Mouse (Mus musculus) hindbrain, embryonic 16.5 days (tissue): Measurements from ENCODE around the gene Cant1. TPM values are rescaled to one million over a fixed set of nuclear protein-coding genes. Genes with fewer than 3 reads are reported as not detected.

ENCODE experiments used
- ATAC-seq: fragments of 200-750 bp; cut with Nextera tagmentation; 2 replicates; pipeline ENCODE4 v1.8.0; 2017; ENCODE audit warnings: moderate TSS enrichment, moderate library complexity
- H3K27ac ChIP-seq: fragments of 300-500 bp; sonication (generic); 2 replicates; pipeline ENCODE4 v1.5.1; 2014; ENCODE audit warnings: low read depth, mild to moderate bottlenecking, control low read depth, low read length, moderate library complexity
- H3K27me3 ChIP-seq: fragments of 300-500 bp; sonication (generic); replicated peaks from 2 replicates; pipeline ENCODE4 v1.6.1; 2014; ENCODE audit warnings: low read length; ENCODE audit not compliant: control insufficient read depth, insufficient read depth
- H3K36me3 ChIP-seq: fragments of 300-500 bp; sonication (generic); 2 replicates; pipeline ENCODE4 v1.6.1; 2014; ENCODE audit warnings: mild to moderate bottlenecking, low read length, moderate library complexity, mixed read lengths; ENCODE audit not compliant: control insufficient read depth, insufficient read depth
- H3K4me1 ChIP-seq: fragments of 300-500 bp; sonication (generic); 2 replicates; pipeline ENCODE4 v1.6.1; 2014; ENCODE audit warnings: low read depth, low read length; ENCODE audit not compliant: control insufficient read depth, insufficient read depth
- H3K4me2 ChIP-seq: fragments of 300-500 bp; sonication (generic); 2 replicates; pipeline ENCODE4 v1.6.1; 2014; ENCODE audit warnings: mild to moderate bottlenecking, low read length, control low read depth, moderate library complexity
- H3K4me3 ChIP-seq: fragments of 300-500 bp; sonication (generic); 2 replicates; pipeline ENCODE4 v1.5.1; 2014; ENCODE audit warnings: mild to moderate bottlenecking, low read length, control low read depth, moderate library complexity
- H3K9ac ChIP-seq: fragments of 300-500 bp; sonication (generic); 2 replicates; pipeline ENCODE4 v1.6.1; 2014; ENCODE audit warnings: low read depth, mild to moderate bottlenecking, control low read depth, low read length, moderate library complexity
- H3K9me3 ChIP-seq: fragments of 300-500 bp; sonication (generic); 2 replicates; pipeline ENCODE4 v1.6.1; 2014; ENCODE audit warnings: mild to moderate bottlenecking, low read length, moderate library complexity; ENCODE audit not compliant: control insufficient read depth
- WGBS: fragments of 180-500 bp; shearing (Covaris S2); extraction: QIAGEN DNeasy Blood & Tissue Kit; methylation state at CpG from one replicate; pipeline ENCODE4 v1.1.7; 2014; 5-methylcytosine and 5-hydroxymethylcytosine counted together
- polyA plus RNA-seq: library from polyadenylated mRNA; unstranded; fragments of >200 nt; fragmentation: Nextera tagmentation; extraction: Ambion mirVana; gene quantifications from 2 replicates; pipeline ENCODE4 v1.2.1, GENCODE M21; 2015

Cant1 gene
- polyA plus RNA-seq, 1 experiment from 2014 or later = 25.7 TPM

DNA sequence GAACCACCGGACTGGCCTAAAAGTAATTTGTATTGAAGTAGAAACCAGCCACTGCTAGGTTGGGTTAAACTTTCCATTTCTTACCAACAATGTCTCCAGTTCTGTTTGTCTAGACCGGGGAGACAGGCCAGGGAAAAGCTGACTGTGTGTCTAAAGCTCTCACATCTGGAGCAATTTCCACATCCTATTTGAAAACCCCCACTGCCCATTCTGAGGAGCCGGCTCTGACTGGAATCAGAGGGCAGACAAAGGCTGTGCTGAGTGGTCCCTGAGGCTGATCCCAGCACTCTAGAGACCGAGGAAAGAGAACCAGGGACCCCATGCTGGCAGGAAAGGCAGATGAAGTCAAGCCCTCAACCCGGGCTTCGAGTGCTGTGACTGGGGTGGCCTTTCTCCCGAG, 46.2 kb downstream of the Cant1 start:
- 58% methylated on average over 7 of the region's 7 CpGs for WGBS
- no peaks in the 10 kb centered on the region for H3K36me3 ChIP-seq
- H3K4me1 ChIP-seq = 0 out of 2 replicates have a peak, but pooled peaks cover 3% of the 10 kb centered on the region
- H3K27ac ChIP-seq = no peak overlapping the region
- ATAC-seq = no peak
- H3K9me3 ChIP-seq = no peaks in the 10 kb centered on the region
- H3K4me2 ChIP-seq = no peak overlapping the region
- H3K27me3 ChIP-seq = no peaks in the 10 kb centered on the region
- no peak overlapping the region for H3K9ac ChIP-seq
- no peak overlapping the region for H3K4me3 ChIP-seq

DNA sequence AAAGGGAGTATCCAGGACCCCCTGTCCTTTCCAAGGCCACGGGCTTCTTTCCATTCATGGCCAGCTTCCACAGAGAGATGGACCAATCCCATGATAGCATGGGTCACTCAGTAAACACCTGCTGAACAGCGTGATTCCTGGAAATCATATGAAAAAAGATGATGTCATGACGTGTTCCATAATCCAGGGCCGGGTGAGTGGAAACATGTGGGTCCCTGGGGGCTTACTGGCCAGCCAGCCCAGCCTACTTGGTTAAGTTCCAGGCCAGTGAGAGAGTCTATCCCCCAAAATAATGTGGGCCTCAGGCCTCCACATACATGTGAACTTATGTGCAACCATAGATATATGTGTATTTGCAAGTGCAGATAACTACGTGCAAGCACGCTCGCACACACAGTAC, 47.0 kb downstream of the Cant1 start:
- Histone ChIP-seq H3K36me3 (no peaks in the 10 kb centered on the region), H3K4me3 (no peak overlapping the region), H3K9me3 (no peaks in the 10 kb centered on the region), H3K27me3 (no peaks in the 10 kb centered on the region), H3K4me1 (0 out of 2 replicates have a peak, but pooled peaks cover 3% of the 10 kb centered on the region), H3K9ac (no peak overlapping the region), H3K27ac (no peak overlapping the region), H3K4me2 (no peak overlapping the region)
- ATAC-seq = no peak
- WGBS = 87% methylated on average over 7 of the region's 7 CpGs

DNA sequence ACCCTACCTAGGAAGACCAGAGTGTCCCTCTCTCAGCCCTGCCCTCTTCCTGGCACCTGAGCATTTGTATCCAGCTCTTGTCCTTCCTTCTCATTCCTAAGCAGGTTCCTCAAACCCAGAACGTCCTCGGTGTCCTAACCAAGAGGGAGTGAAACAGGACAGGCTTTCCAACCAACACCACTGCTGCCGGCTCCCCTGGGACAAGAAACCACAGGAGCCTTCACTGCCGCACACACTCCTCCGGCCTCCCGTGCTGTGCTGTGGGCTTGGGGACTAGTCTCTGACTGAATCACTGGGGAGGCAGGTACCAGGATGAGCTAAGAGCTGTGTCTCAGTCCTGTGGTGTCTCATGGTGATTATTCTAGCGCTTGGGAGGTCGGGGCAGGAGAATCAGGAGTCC, 49.2 kb downstream of the Cant1 start:
- Histone ChIP-seq H3K27me3 (no peaks in the 10 kb centered on the region), H3K4me1 (no peaks in the 10 kb centered on the region), H3K4me3 (no peak overlapping the region), H3K9me3 (no peaks in the 10 kb centered on the region), H3K36me3 (no peaks in the 10 kb centered on the region), H3K4me2 (no peak overlapping the region), H3K27ac (no peak overlapping the region), H3K9ac (no peak overlapping the region)
- no peak for ATAC-seq
- 85% methylated on average over 8 of the region's 8 CpGs for WGBS

DNA sequence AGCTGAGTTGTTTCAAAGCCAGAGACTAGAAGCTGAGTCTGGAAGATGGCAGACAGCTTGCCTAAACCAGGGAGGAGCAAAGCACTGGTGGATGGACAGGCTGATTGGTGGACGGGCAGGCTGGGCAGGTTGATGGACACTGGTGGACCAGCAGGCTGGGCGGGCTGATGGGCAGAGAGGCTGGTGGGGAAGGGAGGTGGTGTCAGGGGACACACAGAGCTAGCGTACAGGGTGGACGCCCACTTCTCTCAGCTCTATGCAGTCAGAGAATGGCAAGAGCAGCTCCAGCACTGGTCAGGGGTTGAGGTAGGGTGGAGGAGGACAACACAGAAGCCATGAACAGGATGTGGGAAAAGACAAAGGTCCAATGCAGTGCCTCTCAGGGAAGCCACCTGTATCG, 49.6 kb downstream of the Cant1 start:
- H3K4me3 ChIP-seq = no peak overlapping the region
- no peak for ATAC-seq
- H3K27me3 ChIP-seq = no peaks in the 10 kb centered on the region
- 80% methylated on average over 5 of the region's 5 CpGs for WGBS
- no peaks in the 10 kb centered on the region for H3K4me1 ChIP-seq
- H3K4me2 ChIP-seq = no peak overlapping the region
- no peak overlapping the region for H3K27ac ChIP-seq
- H3K9me3 ChIP-seq = no peaks in the 10 kb centered on the region
- H3K36me3 ChIP-seq = no peaks in the 10 kb centered on the region
- H3K9ac ChIP-seq = no peak overlapping the region

DNA sequence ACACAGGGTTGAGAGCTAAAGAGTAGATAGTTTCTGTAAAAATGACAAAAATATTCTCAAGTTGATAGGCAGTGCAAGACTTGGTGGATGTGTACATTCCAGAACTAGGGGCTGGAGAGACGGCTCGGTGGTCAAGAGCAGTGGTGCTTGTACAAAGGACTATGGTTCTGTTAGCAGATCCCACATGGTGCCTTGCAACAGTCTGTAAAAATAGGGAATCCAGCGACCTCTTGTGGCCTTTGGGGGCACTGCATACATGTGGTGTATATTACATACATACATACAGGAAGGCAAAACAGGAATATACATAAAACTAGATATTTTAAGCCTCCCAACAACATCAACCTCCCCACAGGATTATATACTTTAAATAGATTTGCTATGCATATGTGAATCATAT, 50.6 kb downstream of the Cant1 start:
- Histone ChIP-seq H3K4me2 (no peak overlapping the region), H3K4me1 (peaks cover 2% of the 10 kb centered on the region; the same call in 1 of the 2 replicates), H3K9ac (no peak overlapping the region), H3K36me3 (no peaks in the 10 kb centered on the region), H3K9me3 (no peaks in the 10 kb centered on the region), H3K27ac (no peak overlapping the region), H3K27me3 (no peaks in the 10 kb centered on the region), H3K4me3 (no peak overlapping the region)
- WGBS = 64% methylated on average over 3 of the region's 3 CpGs
- ATAC-seq = no peak

DNA sequence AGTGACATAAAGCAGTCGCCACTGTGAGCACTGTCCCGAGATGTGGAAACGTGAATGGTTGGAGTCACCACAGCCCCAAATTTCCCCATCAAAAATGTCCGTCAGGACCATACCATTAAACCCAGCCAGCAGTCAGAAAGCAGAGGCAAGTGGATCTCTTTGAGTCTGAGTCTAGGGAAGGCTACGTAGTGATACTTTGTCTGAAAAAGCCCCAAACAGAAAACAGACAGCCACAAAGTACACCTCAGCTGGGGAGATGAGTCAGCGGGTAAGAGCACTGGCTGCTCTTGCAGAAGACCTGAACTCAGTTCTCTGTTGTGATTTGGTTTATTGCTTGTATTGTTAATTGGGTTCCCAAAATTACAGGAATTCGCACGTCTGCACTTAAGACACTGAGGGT, 52.3 kb downstream of the Cant1 start:
- Histone ChIP-seq H3K27ac (no peak overlapping the region), H3K4me2 (no peak overlapping the region), H3K9me3 (no peaks in the 10 kb centered on the region), H3K36me3 (no peaks in the 10 kb centered on the region), H3K4me3 (no peak overlapping the region), H3K9ac (no peak overlapping the region), H3K4me1 (peaks cover 3% of the 10 kb centered on the region; the same call in 1 of the 2 replicates), H3K27me3 (no peaks in the 10 kb centered on the region)
- no peak for ATAC-seq
- WGBS = 82% methylated on average over 8 of the region's 8 CpGs

DNA sequence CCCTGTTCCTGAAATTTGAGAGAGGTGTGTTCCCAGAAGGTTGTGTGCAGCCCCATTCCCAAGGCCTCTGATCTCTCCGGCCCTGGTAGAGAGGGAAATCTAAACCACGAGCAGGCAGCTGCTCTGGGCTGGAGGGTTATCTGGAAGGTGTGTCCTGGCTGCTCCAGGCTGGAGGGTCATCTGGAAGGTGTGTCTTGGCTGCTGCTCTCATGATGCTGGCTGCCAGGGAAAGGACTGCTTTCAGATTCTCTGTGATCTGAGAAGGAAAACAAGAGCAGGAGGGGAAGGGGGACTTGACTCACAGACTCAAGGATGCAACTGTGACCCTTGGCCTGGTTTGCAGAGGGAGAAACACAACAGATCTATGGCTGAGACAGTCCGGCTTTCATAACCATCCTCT, 52.8 kb downstream of the Cant1 start:
- H3K4me3 ChIP-seq = no peak overlapping the region
- no peak overlapping the region for H3K27ac ChIP-seq
- no peaks in the 10 kb centered on the region for H3K9me3 ChIP-seq
- H3K27me3 ChIP-seq = no peaks in the 10 kb centered on the region
- peaks cover 3% of the 10 kb centered on the region; the same call in 1 of the 2 replicates for H3K4me1 ChIP-seq
- no peak for ATAC-seq
- no peak overlapping the region for H3K9ac ChIP-seq
- H3K4me2 ChIP-seq = no peak overlapping the region
- 74% methylated on average over 3 of the region's 3 CpGs for WGBS
- H3K36me3 ChIP-seq = no peaks in the 10 kb centered on the region

DNA sequence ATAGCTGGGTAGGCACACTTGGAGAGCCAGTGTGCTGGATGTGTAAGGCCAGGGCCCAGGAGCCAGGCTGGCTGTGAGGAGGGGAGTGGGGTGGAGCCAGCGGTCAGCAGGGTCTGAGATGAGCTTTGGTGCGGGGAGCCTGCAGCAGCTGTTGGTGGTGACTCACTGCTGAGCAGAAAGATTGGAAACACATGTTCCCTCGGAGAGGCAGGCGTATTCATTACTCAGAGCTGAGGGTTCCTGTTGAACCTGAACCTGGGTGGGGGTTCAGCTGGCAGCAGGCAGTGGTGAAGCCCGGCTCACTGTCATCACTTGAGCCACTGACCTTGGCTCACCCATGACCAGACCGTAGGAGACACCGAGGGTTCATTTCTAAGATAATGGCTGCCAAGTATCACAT, 53.7 kb downstream of the Cant1 start:
- H3K4me2 ChIP-seq = no peak overlapping the region
- no peak overlapping the region for H3K9ac ChIP-seq
- H3K9me3 ChIP-seq = no peaks in the 10 kb centered on the region
- no peak for ATAC-seq
- H3K4me1 ChIP-seq = peaks cover 3% of the 10 kb centered on the region; the same call in 1 of the 2 replicates
- no peaks in the 10 kb centered on the region for H3K27me3 ChIP-seq
- no peak overlapping the region for H3K27ac ChIP-seq
- 79% methylated on average over 7 of the region's 7 CpGs for WGBS
- no peak overlapping the region for H3K4me3 ChIP-seq
- H3K36me3 ChIP-seq = no peaks in the 10 kb centered on the region

DNA sequence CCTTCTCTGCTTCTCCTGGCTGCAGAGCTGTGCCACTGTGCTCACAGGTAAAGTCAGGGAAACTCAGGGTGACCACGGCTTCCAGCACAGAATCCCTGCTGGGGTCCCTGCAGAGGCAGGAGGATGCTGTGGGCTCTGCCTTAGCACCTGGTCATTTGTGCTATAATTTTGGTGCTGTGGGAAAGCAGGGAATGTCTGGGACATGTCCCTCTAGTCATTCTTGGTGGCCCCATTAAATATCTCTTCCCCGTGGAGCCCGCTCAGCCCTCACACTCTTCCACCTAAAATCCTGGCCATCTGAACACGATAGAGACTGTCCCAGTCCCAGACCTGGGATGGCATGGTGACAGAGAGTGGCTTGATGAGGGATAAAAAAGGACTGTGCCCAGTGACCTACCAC, 54.9 kb downstream of the Cant1 start:
- no peaks in the 10 kb centered on the region for H3K27me3 ChIP-seq
- H3K4me1 ChIP-seq = peaks cover 3% of the 10 kb centered on the region; the same call in 1 of the 2 replicates
- H3K4me3 ChIP-seq = no peak overlapping the region
- no peak for ATAC-seq
- WGBS = 90% methylated on average over 4 of the region's 4 CpGs
- no peak overlapping the region for H3K9ac ChIP-seq
- no peak overlapping the region for H3K27ac ChIP-seq
- H3K9me3 ChIP-seq = no peaks in the 10 kb centered on the region
- H3K36me3 ChIP-seq = no peaks in the 10 kb centered on the region
- no peak overlapping the region for H3K4me2 ChIP-seq

DNA sequence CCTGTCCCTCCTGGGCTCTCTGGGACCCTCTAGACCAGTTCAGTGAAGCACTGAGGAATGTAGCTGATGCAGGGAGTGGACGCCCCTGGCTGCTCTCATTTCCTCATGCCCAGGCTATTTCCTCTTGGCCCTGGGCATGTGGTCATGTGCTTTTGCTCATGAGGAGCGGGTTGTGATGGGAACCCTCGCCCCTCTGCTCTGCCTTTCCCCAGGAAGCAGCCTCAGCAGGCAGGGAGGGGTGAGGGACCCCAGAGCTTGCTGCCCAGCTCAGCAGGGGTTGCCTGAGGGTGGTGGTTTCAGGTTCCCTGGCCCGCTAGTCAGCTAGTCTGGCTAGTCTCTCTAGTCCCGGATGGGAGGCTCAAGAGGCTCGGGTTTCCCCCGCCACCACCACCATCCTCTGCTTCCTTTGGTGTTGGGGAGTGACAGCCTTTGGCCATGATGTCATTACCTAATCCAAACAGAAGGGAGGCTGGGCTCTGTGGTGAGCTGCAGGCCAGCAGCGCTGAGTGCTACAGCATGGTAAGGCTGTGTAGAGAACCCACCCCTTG, 55.8 kb downstream of the Cant1 start:
- H3K4me1 ChIP-seq = peaks cover 3% of the 10 kb centered on the region; the same call in 1 of the 2 replicates
- H3K4me2 ChIP-seq = no peak overlapping the region
- H3K9me3 ChIP-seq = no peaks in the 10 kb centered on the region
- H3K36me3 ChIP-seq = no peaks in the 10 kb centered on the region
- ATAC-seq = peak; percentile 69
- H3K27me3 ChIP-seq = no peaks in the 10 kb centered on the region
- H3K4me3 ChIP-seq = no peak overlapping the region
- no peak overlapping the region for H3K27ac ChIP-seq
- peak overlapping the region; percentile 27; the same call in 1 of the 2 replicates for H3K9ac ChIP-seq
- 13% methylated on average over 8 of the region's 8 CpGs for WGBS
